Mouse (Mus musculus): ENCODE data around the gene Art4. TPM values are rescaled to one million over a fixed set of nuclear protein-coding genes. Genes with fewer than 3 reads are reported as not detected.

The Art4 gene
- total and polyA plus RNA-seq, 2 experiments from 2014 or later: 0.23 TPM; not detected in 1

DNA sequence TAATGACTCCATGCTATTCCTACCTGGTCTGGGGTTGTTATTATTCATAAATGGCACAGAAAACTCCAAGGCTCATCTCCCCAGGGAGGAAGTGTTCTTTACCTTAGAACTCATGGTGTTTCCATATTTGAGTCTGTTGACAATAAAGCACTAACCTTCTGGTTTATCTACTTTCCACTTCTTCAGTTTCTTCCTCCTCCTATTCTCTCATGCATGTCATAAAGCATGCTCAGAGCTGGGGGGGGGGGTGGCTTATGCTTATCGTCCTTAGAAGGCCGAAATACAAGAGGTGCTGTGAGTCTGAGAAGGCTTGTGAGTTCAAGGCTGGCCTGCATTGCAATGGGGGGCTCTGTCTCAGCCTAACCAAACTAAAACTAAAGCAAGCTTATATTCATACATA is 2.4 kb downstream of the Art4 start:
- no peaks in the 10 kb centered on the region for H3K36me3 ChIP-seq (ENCODE audit: insufficient read depth)
- no peak overlapping the region for H3K4me2 ChIP-seq (ENCODE audit: low read depth)
- no peak for TF ChIP-seq CTCF (IDR thresholded peaks at IDR 0.05; ENCODE audit: low read depth)
- no peak overlapping the region for H3K27ac ChIP-seq (ENCODE audit: low read depth, low read length)
- WGBS: 82% methylated on average over 2 of the region's 2 CpGs
- no peak overlapping the region for H3K4me3 ChIP-seq (ENCODE audit: low read depth, low read length)
- ATAC-seq (no peak), DNase-seq (no peak)
- no peak overlapping the region for H3K9ac ChIP-seq
- H3K4me1 ChIP-seq (ENCODE audit: insufficient read depth): no peaks in the 10 kb centered on the region
- no peaks in the 10 kb centered on the region for H3K9me3 ChIP-seq (ENCODE audit: low read length)
- H3K27me3 ChIP-seq (ENCODE audit: insufficient read depth, low read length): 0 out of 2 replicates have a peak, but pooled peaks cover under 1% of the 10 kb centered on the region

DNA sequence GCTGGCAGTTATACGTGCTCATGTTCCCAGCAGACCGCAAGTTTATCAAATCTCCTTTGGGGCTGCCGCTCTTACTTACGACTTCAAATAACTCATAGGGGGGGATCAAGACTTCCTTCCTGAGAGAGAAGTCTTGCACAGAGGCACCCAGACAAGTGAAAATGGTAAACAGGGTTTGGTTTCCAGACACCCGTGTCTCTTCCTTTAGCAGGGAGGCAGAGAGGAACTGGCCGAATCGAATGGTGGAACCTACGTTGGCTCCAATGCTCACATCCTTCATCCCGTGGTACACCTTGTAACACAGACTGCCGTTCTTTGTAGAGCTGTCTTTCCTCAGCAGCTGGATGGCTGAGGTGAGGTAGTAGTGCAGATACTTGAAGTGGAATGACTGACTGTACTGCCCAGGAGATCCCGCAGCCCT is 3.2 kb downstream of the Art4 start:
- H3K4me2 ChIP-seq (ENCODE audit: low read depth): no peak overlapping the region
- no peaks in the 10 kb centered on the region for H3K36me3 ChIP-seq (ENCODE audit: insufficient read depth)
- TF ChIP-seq CTCF (IDR thresholded peaks at IDR 0.05; ENCODE audit: low read depth): no peak
- no peaks in the 10 kb centered on the region for H3K9me3 ChIP-seq (ENCODE audit: low read length)
- no peaks in the 10 kb centered on the region for H3K27me3 ChIP-seq (ENCODE audit: insufficient read depth, low read length)
- no peak overlapping the region for H3K4me3 ChIP-seq (ENCODE audit: low read depth, low read length)
- ATAC-seq: no peak
- WGBS: 91% methylated on average over 11 of the region's 11 CpGs
- no peak for DNase-seq
- H3K4me1 ChIP-seq (ENCODE audit: insufficient read depth): no peaks in the 10 kb centered on the region
- H3K9ac ChIP-seq: no peak overlapping the region
- no peak overlapping the region for H3K27ac ChIP-seq (ENCODE audit: low read depth, low read length)

DNA sequence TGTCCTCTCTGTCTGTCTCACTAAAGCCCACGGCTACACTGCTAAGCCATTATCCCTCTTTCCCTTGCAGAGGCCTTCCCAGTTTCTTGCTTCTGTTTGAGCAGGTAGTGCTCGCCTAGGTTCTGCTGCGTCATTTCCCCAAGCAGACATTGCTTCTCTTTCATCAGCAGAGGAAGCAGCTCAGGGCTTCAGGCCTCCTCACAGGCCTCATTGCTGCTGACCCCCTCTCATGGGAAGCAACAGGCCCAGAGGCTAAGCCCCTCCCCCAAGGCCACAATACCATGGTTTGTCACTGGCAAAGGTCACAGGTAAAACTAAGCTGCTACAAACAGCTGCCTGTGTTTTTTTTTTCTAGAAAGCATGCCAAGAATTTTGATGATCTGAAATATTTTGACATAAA is 4.8 kb downstream of the Art4 start:
- TF ChIP-seq CTCF (IDR thresholded peaks at IDR 0.05; ENCODE audit: low read depth): no peak
- Histone ChIP-seq H3K36me3 (ENCODE audit: insufficient read depth) (no peaks in the 10 kb centered on the region), H3K9ac (no peak overlapping the region), H3K4me3 (ENCODE audit: low read depth, low read length) (no peak overlapping the region), H3K9me3 (ENCODE audit: low read length) (no peaks in the 10 kb centered on the region), H3K4me2 (ENCODE audit: low read depth) (no peak overlapping the region), H3K27me3 (ENCODE audit: insufficient read depth, low read length) (no peaks in the 10 kb centered on the region), H3K27ac (ENCODE audit: low read depth, low read length) (0 out of 2 replicates have a peak overlapping the region, but pooled peaks have one; percentile 50), H3K4me1 (ENCODE audit: insufficient read depth) (no peaks in the 10 kb centered on the region)
- DNase-seq (peak; percentile 21), ATAC-seq (no peak; the same call in 1 of the 2 replicates)
- WGBS: 45% methylated on average over 3 of the region's 3 CpGs

DNA sequence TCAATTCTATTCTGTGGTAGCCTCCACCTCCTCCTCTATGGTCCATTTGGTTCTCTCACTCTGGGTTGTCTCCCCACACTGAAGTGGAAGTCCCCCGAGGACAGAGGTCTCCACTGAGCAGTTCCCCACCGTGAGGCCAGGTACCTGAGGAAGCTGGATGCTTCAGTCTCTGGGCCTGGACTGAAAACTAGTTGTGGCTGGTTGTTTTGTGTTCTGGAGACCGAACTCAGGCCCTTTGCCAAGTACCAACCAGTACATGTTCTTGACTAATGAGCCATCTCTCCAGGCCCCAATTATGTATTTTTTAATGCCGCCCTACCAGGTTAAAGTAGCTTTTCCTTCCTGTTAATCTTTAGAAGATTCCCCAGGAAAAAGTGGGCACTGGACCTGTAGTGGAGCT is 5.2 kb downstream of the Art4 start:
- TF ChIP-seq CTCF (IDR thresholded peaks at IDR 0.05; ENCODE audit: low read depth): no peak
- DNase-seq (no peak), ATAC-seq (no peak)
- no peaks in the 10 kb centered on the region for H3K36me3 ChIP-seq (ENCODE audit: insufficient read depth)
- no peaks in the 10 kb centered on the region for H3K4me1 ChIP-seq (ENCODE audit: insufficient read depth)
- H3K27ac ChIP-seq (ENCODE audit: low read depth, low read length): 0 out of 2 replicates have a peak overlapping the region, but pooled peaks have one; percentile 50
- no peak overlapping the region for H3K4me2 ChIP-seq (ENCODE audit: low read depth)
- WGBS: 72% methylated on average over 4 of the region's 4 CpGs
- no peaks in the 10 kb centered on the region for H3K27me3 ChIP-seq (ENCODE audit: insufficient read depth, low read length)
- no peak overlapping the region for H3K9ac ChIP-seq
- H3K4me3 ChIP-seq (ENCODE audit: low read depth, low read length): no peak overlapping the region
- no peaks in the 10 kb centered on the region for H3K9me3 ChIP-seq (ENCODE audit: low read length)

DNA sequence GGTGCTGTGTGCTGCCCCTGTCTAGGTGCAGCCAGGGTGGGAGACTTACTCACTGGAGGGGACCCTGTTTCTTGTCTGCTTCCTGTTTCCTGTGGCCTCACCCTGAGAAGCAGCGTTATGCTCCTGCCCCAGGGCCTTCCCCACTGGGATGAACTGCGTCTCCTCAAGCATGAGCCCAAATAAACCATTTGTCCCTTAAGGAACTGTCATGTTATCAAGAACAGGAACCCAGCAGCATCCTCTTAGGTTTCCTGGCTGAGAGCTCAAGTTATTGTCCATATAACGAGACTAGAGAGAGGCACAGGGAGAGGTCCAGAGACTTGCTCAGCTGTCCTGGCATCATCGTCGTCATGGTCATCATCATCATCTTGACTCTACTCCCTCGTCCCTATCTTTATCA is 7.3 kb downstream of the Art4 start:
- Histone ChIP-seq H3K4me3 (ENCODE audit: low read depth, low read length) (no peak overlapping the region), H3K4me1 (ENCODE audit: insufficient read depth) (no peaks in the 10 kb centered on the region), H3K4me2 (ENCODE audit: low read depth) (no peak overlapping the region), H3K9ac (no peak overlapping the region), H3K9me3 (ENCODE audit: low read length) (no peaks in the 10 kb centered on the region), H3K27ac (ENCODE audit: low read depth, low read length) (no peak overlapping the region), H3K36me3 (ENCODE audit: insufficient read depth) (no peaks in the 10 kb centered on the region), H3K27me3 (ENCODE audit: insufficient read depth, low read length) (no peaks in the 10 kb centered on the region)
- no peak for TF ChIP-seq CTCF (IDR thresholded peaks at IDR 0.05; ENCODE audit: low read depth)
- WGBS: 81% methylated on average over 6 of the region's 6 CpGs
- DNase-seq: no peak
- ATAC-seq: no peak

DNA sequence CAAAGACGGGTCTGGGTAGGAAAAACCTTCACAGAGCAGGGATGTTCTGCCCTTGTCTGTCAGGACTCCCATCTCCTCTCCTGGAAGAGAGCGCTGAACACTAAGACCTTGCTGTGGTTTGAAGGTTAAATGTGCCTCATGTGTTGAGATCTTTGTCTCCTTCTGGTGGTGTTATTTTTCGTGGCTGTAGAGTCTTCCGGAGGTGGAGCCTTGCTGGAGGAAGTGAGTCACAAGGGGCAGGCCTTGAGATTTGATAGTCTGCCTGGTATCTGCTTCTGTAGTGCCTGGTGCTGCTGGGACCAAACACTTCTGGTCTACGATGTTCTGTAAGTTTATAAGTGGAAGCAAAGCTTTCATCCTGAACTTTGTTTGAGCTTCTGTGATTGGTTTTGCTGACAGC is 8.6 kb downstream of the Art4 start:
- DNase-seq: no peak
- no peak for TF ChIP-seq CTCF (IDR thresholded peaks at IDR 0.05; ENCODE audit: low read depth)
- Histone ChIP-seq H3K9ac (no peak overlapping the region), H3K27ac (ENCODE audit: low read depth, low read length) (no peak overlapping the region), H3K4me2 (ENCODE audit: low read depth) (no peak overlapping the region), H3K4me3 (ENCODE audit: low read depth, low read length) (no peak overlapping the region), H3K4me1 (ENCODE audit: insufficient read depth) (no peaks in the 10 kb centered on the region), H3K36me3 (ENCODE audit: insufficient read depth) (no peaks in the 10 kb centered on the region), H3K9me3 (ENCODE audit: low read length) (no peaks in the 10 kb centered on the region), H3K27me3 (ENCODE audit: insufficient read depth, low read length) (no peaks in the 10 kb centered on the region)
- ATAC-seq: no peak
- 86% methylated on average over 5 of the region's 5 CpGs for WGBS

DNA sequence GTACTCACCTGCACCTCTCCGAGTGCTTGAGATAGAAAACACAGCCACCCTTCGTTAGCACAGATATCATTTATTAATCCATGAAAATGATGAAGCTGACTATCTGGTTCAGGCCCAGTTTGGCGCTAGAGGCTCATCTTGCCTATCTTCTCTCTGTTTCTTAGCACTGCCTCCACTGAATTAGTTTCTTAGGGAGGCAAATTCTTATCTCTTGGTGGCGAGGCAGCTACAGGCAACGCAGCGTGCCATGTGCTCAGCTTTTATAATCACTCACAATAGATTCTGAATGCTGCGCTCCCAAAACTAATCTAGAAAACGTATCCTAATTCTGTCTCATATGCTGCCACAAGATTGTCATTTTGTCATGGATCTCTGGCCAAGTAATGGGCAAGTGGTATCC is 9.1 kb downstream of the Art4 start:
- H3K27me3 ChIP-seq (ENCODE audit: insufficient read depth, low read length): no peaks in the 10 kb centered on the region
- H3K4me2 ChIP-seq (ENCODE audit: low read depth): no peak overlapping the region
- no peak for ATAC-seq
- no peak for TF ChIP-seq CTCF (IDR thresholded peaks at IDR 0.05; ENCODE audit: low read depth)
- no peak overlapping the region for H3K4me3 ChIP-seq (ENCODE audit: low read depth, low read length)
- H3K9ac ChIP-seq: no peak overlapping the region
- H3K27ac ChIP-seq (ENCODE audit: low read depth, low read length): no peak overlapping the region
- no peaks in the 10 kb centered on the region for H3K4me1 ChIP-seq (ENCODE audit: insufficient read depth)
- WGBS: 82% methylated on average over 8 of the region's 8 CpGs
- no peaks in the 10 kb centered on the region for H3K9me3 ChIP-seq (ENCODE audit: low read length)
- DNase-seq: no peak
- no peaks in the 10 kb centered on the region for H3K36me3 ChIP-seq (ENCODE audit: insufficient read depth)

DNA sequence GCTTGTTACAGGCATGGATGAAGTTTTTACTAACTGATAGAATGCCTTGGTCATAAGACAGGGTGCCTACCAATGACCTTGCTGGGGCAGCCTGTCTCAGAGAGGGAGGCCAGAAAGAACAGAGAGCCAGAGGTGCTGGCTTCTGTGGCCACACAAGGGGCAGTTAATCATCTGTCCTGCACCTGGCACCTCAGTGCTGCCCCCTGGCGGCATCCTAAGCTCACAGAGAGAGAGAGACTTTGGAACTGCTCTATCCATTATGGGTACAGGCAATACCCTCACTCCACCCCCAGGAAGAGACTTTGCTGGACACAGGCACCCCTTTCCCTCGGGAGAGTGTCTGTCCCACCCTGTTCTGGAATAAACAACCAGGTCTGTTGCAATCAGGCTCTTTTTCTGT is 9.7 kb downstream of the Art4 start:
- H3K4me2 ChIP-seq (ENCODE audit: low read depth): no peak overlapping the region
- ATAC-seq: no peak

More for the DNA sequence above, 9.7 kb downstream of the Art4 start:
- Histone ChIP-seq H3K9me3 (ENCODE audit: low read length) (no peaks in the 10 kb centered on the region), H3K27ac (ENCODE audit: low read depth, low read length) (no peak overlapping the region), H3K36me3 (ENCODE audit: insufficient read depth) (no peaks in the 10 kb centered on the region), H3K4me3 (ENCODE audit: low read depth, low read length) (no peak overlapping the region), H3K4me1 (ENCODE audit: insufficient read depth) (no peaks in the 10 kb centered on the region), H3K9ac (no peak overlapping the region), H3K27me3 (ENCODE audit: insufficient read depth, low read length) (no peaks in the 10 kb centered on the region)
- DNase-seq: no peak
- TF ChIP-seq CTCF (IDR thresholded peaks at IDR 0.05; ENCODE audit: low read depth): peak; percentile 56
- 24% methylated on average over 2 of the region's 2 CpGs for WGBS
